Mouse (Mus musculus) c-Kit-positive CD71-negative TER-119-negative erythroid progenitor cells, embryonic 14.5 days (primary cell): ENCODE measurements around the gene Farp1.

ENCODE experiments used
- DNase-seq: peaks from one replicate; pipeline ENCODE4 v3.0.0-alpha.2; 2013; ENCODE audit warnings: low read depth

Farp1 gene

DNA sequence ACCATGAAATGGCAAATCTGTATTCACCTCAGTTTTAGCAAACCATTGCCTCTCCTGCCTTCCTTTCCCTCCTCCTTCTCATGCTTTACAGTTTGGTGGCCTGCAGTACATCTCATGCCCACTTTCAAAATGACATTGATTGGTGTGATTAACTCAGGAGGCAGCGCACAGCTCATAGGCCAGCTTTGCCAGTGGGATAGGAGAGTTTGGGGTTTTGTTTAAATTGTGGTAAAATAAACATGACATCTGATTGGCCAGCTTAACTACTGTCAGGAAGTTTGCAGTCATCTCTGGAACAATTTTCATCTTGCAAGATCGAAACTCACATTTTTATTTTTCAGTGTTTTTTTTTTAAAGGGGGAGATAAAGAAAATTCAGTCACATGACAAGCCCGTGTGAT is 112.0 kb downstream of the Farp1 start:
- no peak for DNase-seq

DNA sequence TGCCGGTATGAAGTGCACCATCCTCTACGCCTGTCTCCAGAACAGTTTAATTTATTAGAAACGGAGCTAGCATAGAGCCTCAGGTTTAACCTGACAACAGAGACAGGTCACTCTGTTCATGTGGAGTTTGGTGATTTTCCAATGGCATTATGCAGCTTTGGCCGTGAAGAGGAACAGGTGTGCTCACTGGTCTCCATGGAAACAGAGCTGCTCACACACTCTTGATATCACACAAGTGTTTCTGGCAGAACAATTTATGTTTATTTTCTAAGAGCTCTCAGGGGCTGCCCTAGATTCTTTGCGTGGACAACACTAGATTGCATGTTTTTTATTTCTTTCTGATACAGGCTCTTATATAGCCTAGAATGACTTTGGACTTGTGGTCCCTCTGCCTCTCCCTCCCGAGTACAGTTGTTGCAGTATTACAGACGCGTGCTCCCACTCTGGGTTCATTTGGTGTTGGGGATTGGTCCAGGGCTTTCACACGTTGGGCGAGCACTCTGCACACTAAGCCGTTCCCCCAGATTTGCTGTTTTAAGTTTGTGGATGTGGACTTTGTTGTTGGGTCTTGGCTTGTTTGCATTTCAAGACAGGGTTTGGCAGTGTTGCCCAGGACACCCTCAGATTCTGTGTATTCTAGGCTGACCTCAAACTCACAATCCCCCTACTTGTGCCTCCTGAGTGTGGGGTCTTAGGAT is 113.2 kb downstream of the Farp1 start:
- no peak for DNase-seq

DNA sequence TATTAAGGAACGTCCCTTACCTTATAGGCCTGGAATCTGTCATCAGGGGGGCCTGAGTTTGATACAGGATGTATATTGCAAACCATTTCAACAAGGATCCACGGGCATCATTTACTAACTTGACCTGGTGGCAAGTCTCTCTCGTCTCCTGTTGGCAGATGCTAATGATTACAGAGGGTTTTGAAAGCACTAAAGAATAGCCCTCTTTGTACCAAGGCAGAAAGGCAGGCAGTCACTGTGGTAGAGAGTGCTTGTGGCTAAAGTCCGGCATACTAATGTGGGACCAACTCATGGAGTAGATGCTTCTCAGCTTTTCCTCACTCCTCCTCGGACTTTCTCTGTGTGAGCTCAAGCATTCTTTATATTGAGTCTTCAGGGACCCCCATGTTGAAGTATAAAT is 115.0 kb downstream of the Farp1 start:
- DNase-seq: no peak

DNA sequence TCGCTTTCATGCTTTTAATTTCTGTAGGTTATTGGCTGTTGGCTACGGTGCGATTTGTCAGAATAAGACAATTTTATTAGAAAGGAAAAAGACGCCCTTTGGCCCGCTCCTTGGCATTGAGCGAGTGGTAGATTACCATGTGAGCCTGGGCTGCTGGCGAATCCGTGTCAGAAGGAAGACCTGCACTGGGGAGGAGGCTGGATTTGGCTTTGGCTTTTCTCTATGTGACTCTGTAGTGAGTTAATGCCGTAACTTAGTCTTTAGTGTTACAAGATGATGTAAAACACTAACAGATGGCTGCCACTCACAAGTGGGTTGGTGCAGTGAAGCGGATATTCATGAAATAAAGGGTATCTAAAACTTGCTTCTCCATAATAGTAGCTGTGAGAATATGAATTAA is 116.8 kb downstream of the Farp1 start:
- DNase-seq: no peak

DNA sequence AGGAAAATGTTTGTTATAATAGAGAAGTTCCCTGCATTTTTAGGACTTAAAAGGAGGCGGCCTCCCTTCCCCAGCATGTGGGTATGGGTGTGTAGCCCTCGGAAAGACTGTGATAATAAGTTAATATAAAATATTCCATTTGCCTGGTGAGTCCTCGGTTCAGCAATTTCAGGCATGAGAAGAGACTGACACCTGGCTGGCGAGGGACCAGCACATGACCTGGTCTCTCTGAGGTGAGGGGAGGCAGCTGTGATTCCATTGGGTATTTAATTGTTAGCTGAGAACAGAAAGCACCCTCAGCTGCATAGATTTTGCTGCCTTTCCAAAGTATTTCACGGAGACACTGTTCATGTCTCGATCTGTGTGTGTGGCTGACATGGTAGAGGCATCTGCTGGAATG is 117.8 kb downstream of the Farp1 start:
- DNase-seq: no peak

DNA sequence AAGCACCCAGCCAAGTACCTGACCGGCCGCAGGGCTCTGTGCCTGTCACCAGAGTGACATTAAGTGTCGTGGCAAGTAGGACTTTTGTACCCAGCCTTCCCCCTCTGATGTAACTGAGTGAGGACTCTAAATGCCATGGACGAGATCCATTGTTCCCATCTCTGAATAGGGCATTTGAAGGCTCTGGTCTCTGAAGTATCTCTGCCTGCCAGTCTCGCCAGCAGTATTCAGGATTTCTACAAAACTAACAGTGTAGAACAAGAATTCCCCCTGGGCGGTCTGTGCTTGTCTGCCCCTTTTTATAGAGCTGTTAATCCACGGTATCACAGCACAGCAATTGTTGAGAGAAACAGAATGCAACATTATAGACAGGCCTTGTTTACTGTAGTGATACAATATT is 118.3 kb downstream of the Farp1 start:
- DNase-seq: no peak

DNA sequence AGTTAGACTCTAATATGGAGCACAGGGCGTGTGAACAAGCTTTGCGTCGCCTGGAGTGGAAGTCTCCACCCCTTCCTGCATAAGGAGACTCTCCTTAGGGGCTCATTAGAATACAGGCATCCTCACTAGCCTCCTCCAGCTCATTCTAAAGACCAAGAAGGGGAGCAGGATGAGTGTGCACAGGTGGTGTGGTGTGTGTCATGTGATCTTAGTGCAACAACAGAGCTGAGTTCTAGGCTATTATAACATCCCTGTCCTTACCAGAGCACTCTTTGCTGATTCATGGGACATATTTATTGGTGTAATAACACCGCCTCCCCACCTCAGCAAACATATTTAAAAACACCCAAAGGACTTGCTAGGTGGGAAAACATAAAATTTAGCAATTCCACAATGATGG is 120.2 kb downstream of the Farp1 start:
- no peak for DNase-seq

DNA sequence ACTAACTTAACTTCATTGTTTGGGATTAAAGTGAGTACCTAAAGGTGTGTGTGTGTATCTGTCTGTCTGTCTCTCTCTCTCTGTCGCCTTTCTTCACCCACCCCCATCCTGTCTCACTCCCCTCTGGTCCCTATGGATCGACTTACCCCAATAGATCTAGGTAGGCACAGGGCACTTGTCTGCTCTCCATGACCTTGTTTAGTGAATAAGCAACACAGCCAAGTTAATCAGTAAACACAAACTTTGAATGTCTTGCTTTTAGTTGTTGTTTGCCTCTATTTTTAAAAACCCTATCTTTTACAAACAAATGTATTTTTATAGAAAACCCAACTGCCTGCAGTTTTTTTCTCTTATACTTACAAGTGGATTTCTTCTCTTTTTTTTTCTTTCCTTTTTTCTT is 123.6 kb downstream of the Farp1 start:
- DNase-seq: no peak

DNA sequence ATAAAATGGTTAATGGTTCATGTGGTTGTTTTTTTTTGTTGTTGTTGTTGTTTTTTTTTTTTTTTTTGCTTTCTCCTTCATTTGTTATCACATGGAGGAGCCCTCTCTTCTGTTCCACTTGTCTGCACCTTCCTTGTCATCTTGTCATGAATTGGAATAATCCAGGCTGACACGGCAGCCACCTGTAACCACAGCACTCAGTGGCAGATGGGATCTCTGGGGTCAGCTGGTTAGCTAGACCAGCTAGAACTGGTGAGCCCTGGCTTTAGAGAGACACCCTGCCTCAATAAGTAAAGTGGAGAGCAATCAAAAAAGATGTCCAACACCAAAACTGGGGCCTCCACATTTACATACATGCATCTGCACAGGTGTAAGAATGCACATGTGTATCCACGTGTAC is 127.8 kb downstream of the Farp1 start:
- no peak for DNase-seq

DNA sequence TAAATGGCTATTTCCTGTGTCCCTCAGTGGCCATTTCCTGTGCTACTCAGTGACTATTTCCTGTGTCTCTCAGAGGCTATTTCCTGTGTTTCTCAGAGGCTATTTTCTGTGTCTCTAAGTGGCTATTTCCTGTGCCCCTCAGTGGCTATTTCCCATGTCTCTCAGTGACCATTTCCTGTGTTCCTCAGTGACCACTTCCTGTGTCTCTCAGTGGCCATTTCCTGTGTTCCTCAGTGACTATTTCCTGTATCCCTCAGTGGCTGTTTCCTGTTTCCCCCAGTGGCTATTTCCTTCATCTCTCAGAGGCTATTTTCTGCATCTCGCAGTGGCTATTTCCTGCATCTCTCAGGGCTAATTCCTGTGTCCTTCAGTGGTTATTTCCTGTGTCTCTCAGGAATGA is 129.9 kb downstream of the Farp1 start:
- no peak for DNase-seq

DNA sequence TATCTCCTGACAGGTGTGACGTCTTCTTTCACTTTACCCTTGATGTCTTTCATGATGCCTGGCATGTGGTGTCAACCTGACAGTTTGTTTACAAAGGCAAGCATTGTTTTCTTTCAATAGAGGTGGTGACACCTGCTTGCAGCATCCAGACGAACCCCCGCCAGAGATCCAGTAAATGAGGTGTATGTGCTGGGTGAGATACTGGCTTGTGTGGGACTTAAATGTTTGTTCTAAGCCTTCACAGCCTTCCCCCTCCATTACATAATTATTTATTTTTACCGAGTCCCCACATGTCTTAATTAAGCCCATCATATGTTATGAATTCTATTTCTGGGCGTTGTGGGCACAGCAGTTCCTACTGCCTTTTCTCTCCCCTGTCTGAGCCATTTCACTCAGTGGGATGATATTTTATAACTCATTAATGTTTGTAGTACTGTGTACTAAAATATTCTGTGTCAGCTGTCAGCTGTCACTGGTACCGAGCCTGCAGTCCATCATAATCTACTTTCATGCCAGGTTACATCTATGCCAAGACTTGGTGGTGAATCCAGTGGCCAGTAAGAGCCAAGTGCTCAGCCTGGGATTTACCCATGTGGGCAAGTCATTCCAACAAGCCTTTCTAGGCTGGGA is 130.5 kb downstream of the Farp1 start:
- DNase-seq: no peak

DNA sequence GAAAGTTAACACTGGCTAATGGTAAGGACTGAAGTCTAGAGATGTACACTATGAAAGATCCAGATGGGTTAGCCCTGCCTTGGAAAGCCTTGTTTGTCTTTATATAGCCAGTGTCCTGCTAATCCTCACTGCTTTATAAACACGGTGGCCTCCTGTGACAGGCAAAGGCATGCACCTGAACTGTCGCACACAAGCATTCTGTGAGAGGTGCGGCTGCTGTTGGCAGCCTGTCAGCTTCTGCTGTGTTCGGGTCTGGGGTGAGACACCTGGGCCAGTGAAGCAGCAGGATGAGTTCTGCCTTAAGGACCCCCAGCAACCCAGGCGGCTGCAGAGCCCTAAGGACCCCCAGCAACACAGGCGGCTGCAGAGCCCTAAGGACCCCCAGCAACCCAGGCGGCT is 131.0 kb downstream of the Farp1 start:
- DNase-seq: no peak

DNA sequence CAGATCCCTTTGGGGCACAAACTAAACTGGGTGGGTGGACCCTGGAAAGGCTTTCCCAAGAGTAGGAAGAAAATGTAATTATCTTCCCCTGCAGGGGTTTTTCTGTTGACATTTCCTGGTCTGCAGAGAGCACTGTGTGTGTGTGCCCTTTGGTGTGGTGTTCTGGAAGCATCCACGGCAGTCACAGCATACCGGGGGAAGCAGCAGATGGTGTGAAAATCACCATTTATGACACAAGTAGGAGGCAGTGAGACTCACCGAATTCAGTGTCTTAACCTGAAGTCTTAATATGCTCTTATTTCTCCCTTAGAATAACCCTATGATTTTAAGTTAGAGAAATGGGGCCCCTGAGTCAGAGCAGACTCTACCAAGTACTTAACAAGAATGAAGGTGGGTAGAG is 133.7 kb downstream of the Farp1 start:
- no peak for DNase-seq

DNA sequence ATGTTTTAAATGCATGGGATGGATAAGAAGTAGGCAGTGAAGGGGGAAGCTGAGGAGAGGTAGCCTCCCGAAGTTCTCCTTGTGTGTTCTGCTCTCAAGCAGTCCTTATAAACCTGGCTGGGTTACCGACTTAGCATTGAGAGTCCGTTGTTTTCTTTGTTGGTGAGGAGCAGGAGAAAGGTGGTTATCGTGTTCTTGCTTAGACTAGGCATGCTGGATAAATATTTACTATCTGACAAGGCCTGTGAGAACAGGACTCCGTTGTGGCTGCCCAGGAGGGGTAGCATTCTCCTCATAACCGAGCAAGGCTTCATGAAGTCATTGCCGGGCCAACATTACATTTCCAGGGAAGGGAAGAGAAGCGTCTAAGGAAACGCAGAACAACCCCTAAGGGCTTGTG is 135.3 kb downstream of the Farp1 start:
- no peak for DNase-seq

DNA sequence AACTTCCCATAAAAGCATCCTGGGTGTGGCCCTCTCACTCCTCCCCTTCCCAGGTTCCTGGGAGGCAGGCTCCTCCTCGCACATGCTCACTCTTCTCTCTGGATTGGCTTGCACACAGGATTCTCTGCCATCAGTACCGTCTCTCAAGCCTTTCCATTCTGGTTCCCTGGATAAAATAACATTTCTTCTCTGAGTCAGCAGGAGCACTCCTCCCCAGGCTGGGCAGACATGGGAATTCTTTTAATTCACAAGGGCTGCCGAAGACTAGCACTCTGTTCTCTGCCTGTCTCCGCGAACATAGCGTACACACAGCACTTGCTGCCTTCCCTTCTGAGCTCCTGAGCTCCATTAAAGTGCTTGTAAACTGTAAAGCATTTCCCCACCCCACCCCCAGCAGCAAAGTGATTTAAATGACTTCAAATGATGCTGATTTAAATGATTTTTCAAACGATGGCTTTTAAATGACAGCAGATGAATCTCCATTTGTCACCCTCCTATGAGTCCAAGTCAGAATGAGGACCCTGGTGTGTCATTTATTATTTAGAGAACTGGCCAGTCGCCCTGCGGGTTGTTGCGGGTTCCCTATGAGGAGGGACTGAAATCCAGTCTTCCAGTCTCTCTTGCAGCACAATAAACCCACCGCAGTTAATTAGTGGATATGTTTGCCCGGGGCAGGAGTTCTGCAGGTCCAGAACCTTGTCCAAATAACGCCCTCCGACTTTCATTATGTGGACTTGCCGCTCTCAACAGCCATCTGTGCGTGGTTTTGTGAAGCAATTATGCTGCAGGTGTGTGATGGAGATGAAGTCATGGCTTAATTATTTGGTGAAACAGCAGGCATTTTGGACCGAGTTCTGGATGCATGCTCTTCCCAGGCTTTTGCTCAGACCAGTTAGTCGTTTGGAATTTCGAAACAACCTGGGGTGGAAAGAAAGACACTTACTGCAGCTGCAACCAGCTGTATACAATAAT is 137.4 kb downstream of the Farp1 start:
- DNase-seq: no peak

DNA sequence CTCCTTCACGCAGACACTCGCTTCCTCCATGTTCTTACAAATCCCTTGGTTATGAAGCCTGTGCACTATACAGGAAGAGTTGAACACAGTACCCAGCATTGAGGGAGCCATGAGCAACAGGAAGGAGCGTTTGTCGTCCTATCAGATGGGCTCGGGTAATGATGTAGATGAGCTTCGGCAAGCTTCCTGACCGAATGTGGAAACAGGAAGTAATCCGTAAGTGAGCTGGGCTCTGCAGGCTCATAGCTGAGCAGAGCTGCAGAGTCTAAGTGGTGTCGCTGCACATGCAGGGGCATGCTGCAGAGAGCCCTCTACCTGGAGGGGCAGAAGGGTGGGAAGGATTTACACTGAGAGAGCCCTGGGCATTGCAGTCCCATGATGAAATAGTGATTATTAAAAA is 140.4 kb downstream of the Farp1 start:
- no peak for DNase-seq

DNA sequence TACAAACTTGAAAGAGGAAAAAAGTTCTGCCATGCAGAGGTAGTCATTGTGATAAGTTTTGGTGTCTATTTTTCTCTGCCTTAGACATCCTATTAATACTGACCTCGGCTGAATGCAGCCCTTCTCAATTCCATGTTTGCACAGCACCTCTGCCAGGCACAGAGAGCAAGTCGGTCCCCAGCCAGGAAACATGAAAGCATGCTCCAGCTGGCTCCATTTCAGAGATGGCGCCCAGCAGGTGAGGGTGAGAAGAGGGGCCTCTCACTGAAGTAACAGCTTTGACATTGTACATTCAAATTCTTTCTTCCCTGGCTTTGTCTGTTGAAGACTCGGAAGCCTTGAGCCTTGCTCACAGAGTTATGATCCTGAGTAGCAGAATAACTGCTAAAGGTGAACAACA is 140.9 kb downstream of the Farp1 start:
- DNase-seq: no peak

DNA sequence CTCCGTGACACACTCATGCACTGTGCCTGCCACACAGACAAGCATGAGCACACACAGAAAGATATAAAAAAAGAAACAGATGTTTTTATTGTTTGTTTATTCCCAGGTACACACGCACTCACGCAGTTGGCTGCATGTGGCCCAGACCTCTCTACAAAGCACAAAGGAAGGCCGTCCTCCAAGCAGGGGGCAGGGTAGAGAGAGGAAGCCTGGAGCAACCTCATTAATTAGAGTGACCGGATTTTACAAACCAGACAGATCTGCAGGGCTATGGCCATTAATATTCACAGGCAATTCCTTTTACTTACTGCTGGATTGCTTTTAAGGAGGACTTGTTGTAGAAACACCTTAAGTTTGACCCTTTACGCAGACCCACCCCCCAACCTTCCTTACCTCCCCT is 142.9 kb downstream of the Farp1 start:
- DNase-seq: no peak

DNA sequence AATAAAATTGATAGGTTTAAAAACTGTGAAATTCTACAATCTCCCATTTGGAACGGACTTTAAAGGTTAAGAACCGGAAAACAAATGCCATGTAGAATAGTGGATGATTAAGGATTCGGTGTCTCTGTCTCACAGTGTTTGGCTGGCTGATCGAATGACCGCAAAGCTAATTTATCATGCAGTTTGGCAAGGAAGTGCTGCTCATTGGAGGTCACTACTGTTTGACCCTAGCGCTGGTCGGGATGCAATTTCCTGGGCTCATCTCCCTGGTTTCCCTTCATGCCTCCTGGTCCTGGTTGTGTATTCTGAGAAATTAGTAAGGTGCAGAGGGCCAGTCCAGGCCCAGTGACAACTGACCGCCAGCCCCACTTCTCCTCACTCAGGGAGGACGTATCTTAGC is 145.6 kb downstream of the Farp1 start:
- no peak for DNase-seq

DNA sequence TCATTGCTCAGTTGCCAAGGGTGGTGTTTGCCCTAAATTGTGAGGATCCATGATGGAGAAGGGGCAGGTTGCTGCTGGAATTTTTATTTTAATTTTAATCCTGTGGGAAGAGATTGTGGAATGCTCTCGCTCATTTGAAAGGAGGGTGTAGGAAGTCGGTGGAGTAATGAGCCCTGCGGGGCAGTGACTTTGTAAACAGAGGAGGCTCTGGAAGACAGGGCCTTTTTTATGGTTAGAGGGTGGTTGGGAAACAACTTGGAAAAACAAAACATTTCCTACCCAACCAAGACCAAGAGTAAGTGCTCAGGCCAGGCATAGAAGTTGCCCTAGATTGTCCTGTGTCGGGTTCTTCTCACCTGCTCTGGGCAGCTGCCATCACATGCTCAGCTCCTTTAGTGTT is 146.8 kb downstream of the Farp1 start:
- no peak for DNase-seq

DNA sequence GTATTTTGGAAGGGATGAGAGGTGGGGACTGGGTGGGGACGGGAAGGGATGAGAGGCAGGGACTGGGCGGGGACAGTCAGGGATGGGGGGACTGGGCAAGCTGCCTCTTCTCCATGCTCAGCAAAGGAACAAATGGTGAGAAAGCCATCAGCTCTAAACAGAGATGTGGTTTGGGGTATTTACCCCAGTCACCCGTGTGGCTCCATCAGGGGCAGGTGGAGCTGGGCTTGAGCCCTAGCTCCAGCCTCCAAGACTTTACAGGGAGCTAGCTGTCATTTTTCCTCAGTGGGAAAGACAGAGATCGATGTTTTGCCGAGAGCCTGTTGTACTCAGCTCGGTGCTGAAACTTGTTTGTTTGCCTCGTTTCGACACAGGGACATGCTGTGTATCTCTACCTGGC is 148.0 kb downstream of the Farp1 start:
- no peak for DNase-seq

DNA sequence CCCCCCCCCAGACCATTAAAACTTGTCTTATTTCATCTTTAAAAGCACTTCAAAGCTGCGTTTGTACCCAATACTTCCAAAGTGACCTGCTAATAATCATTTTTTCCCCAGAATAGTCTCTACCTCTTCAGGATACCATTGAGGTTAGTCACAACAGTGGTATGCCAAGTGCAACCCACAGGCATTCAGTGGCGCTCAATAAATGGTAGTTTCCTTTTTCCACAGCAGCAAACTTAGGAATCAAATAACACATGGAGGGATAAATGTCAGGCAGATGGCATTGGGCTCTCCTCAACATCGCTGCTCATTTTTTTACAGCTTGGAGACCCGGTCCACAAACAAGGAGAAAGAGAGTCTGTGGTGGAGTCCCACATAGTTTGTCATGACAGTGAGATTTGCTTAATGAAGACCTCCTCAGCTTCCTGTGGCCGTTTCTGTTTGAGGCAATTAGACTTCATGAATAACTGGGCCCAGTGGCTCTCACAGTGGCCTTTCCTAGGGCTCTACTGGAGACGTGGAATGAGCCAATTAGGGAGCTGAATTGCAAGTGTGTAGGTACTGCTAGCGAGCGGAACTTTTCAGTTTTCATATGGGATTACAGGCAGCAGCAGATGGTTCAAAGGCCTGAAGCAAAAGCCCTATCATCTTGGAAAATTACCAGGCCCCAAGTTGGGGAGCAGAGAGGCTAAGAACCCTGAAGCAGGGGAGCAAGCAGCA is 148.6 kb downstream of the Farp1 start:
- no peak for DNase-seq
